Mouse (Mus musculus): ENCODE measurements around the gene Trib3. TPM values are rescaled to one million over a fixed set of nuclear protein-coding genes. Genes with fewer than 3 reads are reported as not detected.

Gene Trib3
- total and polyA plus RNA-seq, 2 experiments from 2014 or later, result 3.4 to 4.2 TPM

DNA sequence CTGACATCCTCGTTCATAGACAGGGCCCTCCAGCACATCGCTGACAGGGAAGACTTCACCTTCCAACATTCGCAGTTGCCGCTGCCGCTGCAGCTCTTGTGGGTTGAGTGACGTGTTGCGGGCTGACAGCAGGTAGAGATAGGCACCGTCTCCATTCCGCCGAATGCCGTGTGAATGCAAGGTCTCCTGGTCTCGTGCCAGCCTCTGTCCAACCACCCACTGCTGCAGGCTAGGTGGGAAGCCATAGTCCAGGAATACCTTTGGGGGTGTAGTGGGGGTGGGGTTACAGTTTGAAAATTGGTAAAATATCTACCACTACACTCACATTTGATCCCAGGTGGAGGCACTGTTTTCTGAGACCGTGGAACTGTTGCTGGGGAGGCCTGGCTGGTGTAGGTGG lies 17.7 kb downstream of the Trib3 start:
- TF ChIP-seq CTCF (IDR thresholded peaks at IDR 0.05), result no peak
- no peak for ATAC-seq (ENCODE audit: low FRiP score)

DNA sequence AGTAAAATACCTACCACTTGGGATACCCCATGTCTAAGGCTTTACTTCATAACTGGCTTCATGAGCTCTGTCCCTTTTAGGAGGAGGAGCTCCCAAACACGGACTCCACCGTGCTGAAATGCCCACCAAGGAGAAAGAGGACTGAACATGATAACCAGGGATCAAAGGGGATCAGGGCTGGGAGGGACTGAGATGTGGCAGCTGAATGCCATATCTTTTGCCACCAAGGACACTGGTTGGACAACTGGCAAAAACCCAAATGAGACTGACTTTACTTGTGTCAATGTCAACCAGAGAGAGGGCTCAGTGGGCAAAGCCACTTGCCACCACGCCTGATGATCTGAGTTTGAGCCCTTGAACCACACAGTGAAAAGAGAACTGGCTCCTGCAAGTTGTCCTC lies 19.0 kb downstream of the Trib3 start:
- Histone ChIP-seq H3K9ac (replicated peaks; ENCODE audit: low read length, poor library complexity, severe bottlenecking) (no peak overlapping the region), H3K4me3 (ENCODE audit: low read depth, low read length) (no peak overlapping the region), H3K27ac (ENCODE audit: low read depth, low read length) (no peak overlapping the region), H3K9me3 (ENCODE audit: low read length) (no peaks in the 10 kb centered on the region), H3K36me3 (ENCODE audit: insufficient read depth, low read length) (peaks cover 73% of the 10 kb centered on the region), H3K27me3 (ENCODE audit: insufficient read depth, low read length) (no peaks in the 10 kb centered on the region), H3K4me2 (ENCODE audit: low read depth, low read length, poor library complexity, severe bottlenecking) (no peak overlapping the region), H3K4me1 (ENCODE audit: insufficient read depth, low read length) (no peaks in the 10 kb centered on the region)
- ATAC-seq (ENCODE audit: low FRiP score) (no peak), DNase-seq (ENCODE audit: low spot score) (no peak)
- WGBS, result 83% methylated on average over 3 of the region's 3 CpGs
- no peak for TF ChIP-seq CTCF (IDR thresholded peaks at IDR 0.05)

More for the DNA sequence above, 17.7 kb downstream of the Trib3 start:
- Histone ChIP-seq H3K4me1 (ENCODE audit: insufficient read depth, low read length) (peaks cover 4% of the 10 kb centered on the region), H3K27ac (ENCODE audit: low read depth, low read length) (no peak overlapping the region), H3K4me2 (ENCODE audit: low read depth, low read length, poor library complexity, severe bottlenecking) (no peak overlapping the region), H3K9ac (replicated peaks; ENCODE audit: low read length, poor library complexity, severe bottlenecking) (no peak overlapping the region), H3K4me3 (ENCODE audit: low read depth, low read length) (no peak overlapping the region), H3K36me3 (ENCODE audit: insufficient read depth, low read length) (peaks cover 66% of the 10 kb centered on the region), H3K27me3 (ENCODE audit: insufficient read depth, low read length) (no peaks in the 10 kb centered on the region), H3K9me3 (ENCODE audit: low read length) (no peaks in the 10 kb centered on the region)
- no peak for DNase-seq (ENCODE audit: low spot score)
- 94% methylated on average over 13 of the region's 13 CpGs for WGBS

DNA sequence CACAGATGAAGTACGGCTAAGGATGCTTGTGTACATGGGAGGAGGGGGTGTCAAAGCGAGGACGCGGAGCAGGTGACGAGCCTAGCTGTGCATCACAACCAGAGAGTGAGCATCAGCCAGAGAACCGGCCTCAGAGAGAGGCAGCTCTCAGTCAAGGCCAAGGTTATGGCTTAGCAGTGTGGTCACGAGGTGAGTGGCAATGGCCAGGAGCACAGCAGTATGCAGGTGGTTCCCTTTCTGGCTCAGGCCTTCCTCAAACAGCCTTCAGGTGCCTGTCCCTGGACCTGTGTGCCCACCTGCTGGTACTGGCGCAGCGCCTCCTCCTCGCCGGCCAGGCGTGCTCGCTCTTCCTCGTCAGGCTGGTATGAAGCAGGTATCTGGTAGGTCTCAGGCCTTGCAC lies 19.9 kb downstream of the Trib3 start:
- no peak overlapping the region for H3K4me2 ChIP-seq (ENCODE audit: low read depth, low read length, poor library complexity, severe bottlenecking)
- no peak for TF ChIP-seq CTCF (IDR thresholded peaks at IDR 0.05)
- H3K9ac ChIP-seq (replicated peaks; ENCODE audit: low read length, poor library complexity, severe bottlenecking), result no peak overlapping the region
- DNase-seq (ENCODE audit: low spot score) (no peak), ATAC-seq (ENCODE audit: low FRiP score) (no peak)
- no peaks in the 10 kb centered on the region for H3K27me3 ChIP-seq (ENCODE audit: insufficient read depth, low read length)
- H3K27ac ChIP-seq (ENCODE audit: low read depth, low read length), result no peak overlapping the region
- H3K4me3 ChIP-seq (ENCODE audit: low read depth, low read length), result no peak overlapping the region
- H3K4me1 ChIP-seq (ENCODE audit: insufficient read depth, low read length), result no peaks in the 10 kb centered on the region
- peaks cover 69% of the 10 kb centered on the region for H3K36me3 ChIP-seq (ENCODE audit: insufficient read depth, low read length)
- no peaks in the 10 kb centered on the region for H3K9me3 ChIP-seq (ENCODE audit: low read length)
- WGBS, result 97% methylated on average over 14 of the region's 14 CpGs

DNA sequence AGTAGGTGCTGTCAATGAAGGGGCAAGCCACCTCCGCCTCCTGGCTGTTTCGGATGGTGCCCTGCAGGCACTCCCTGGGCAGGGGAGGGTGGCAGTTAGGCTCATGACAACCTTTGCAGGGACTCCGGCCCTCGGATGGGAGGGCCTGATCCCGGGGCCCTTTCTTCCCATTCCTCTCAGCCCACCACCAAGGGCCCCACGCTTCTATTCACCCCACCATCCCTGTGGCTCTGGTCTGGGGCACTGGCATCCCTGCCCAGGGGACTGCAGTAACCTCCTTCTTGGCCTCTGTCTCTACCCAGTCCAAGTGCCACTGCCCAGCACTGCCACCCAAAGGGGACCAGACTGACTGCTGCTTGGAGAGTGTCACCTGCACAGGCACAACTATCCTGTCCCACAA lies 21.6 kb downstream of the Trib3 start:
- Histone ChIP-seq H3K4me3 (ENCODE audit: low read depth, low read length) (no peak overlapping the region), H3K4me1 (ENCODE audit: insufficient read depth, low read length) (no peaks in the 10 kb centered on the region), H3K4me2 (ENCODE audit: low read depth, low read length, poor library complexity, severe bottlenecking) (no peak overlapping the region), H3K27ac (ENCODE audit: low read depth, low read length) (no peak overlapping the region), H3K9me3 (ENCODE audit: low read length) (no peaks in the 10 kb centered on the region), H3K27me3 (ENCODE audit: insufficient read depth, low read length) (no peaks in the 10 kb centered on the region), H3K9ac (replicated peaks; ENCODE audit: low read length, poor library complexity, severe bottlenecking) (no peak overlapping the region), H3K36me3 (ENCODE audit: insufficient read depth, low read length) (peaks cover 73% of the 10 kb centered on the region)
- DNase-seq (ENCODE audit: low spot score) (no peak), ATAC-seq (ENCODE audit: low FRiP score) (no peak)
- TF ChIP-seq CTCF (IDR thresholded peaks at IDR 0.05), result no peak
- 96% methylated on average over 6 of the region's 6 CpGs for WGBS

GRCm38 (mm10) chr2:152321558-152321957 lies 22.3 kb downstream of the Trib3 start:
- Histone ChIP-seq H3K27me3 (ENCODE audit: insufficient read depth, low read length) (no peaks in the 10 kb centered on the region), H3K9ac (replicated peaks; ENCODE audit: low read length, poor library complexity, severe bottlenecking) (no peak overlapping the region), H3K36me3 (ENCODE audit: insufficient read depth, low read length) (peaks cover 71% of the 10 kb centered on the region), H3K4me3 (ENCODE audit: low read depth, low read length) (no peak overlapping the region), H3K4me1 (ENCODE audit: insufficient read depth, low read length) (no peaks in the 10 kb centered on the region), H3K4me2 (ENCODE audit: low read depth, low read length, poor library complexity, severe bottlenecking) (no peak overlapping the region), H3K9me3 (ENCODE audit: low read length) (no peaks in the 10 kb centered on the region), H3K27ac (ENCODE audit: low read depth, low read length) (no peak overlapping the region)
- TF ChIP-seq CTCF (IDR thresholded peaks at IDR 0.05), result no peak
- WGBS, result 93% methylated on average over 5 of the region's 5 CpGs
- no peak for DNase-seq (ENCODE audit: low spot score)
- no peak for ATAC-seq (ENCODE audit: low FRiP score)

DNA sequence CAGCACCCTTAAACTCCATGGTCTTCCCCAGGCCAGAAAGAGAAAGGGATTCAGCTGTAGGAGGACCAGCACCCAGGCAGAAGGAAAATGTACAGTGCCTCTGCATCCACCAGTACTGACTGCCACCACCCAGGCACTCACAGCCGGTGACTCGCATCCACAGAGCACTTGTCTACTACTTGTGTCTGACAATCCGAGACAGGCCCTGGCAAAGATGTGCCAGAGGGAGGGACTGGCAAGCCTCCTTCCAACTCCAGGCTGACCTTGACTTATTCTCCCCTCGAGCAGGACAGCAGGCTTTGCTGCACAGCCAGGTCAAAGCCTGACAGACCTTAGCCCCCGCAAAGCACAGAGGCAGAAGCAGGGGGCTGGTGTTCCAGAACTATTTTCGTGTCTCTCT lies 26.8 kb downstream of the Trib3 start:
- Histone ChIP-seq H3K9ac (replicated peaks; ENCODE audit: low read length, poor library complexity, severe bottlenecking) (no peak overlapping the region), H3K4me1 (ENCODE audit: insufficient read depth, low read length) (no peaks in the 10 kb centered on the region), H3K27ac (ENCODE audit: low read depth, low read length) (no peak overlapping the region), H3K4me3 (ENCODE audit: low read depth, low read length) (no peak overlapping the region), H3K27me3 (ENCODE audit: insufficient read depth, low read length) (no peaks in the 10 kb centered on the region), H3K9me3 (ENCODE audit: low read length) (no peaks in the 10 kb centered on the region), H3K36me3 (ENCODE audit: insufficient read depth, low read length) (peaks cover 59% of the 10 kb centered on the region), H3K4me2 (ENCODE audit: low read depth, low read length, poor library complexity, severe bottlenecking) (no peak overlapping the region)
- WGBS, result 91% methylated on average over 6 of the region's 6 CpGs
- DNase-seq (ENCODE audit: low spot score), result no peak
- no peak for ATAC-seq (ENCODE audit: low FRiP score)
- no peak for TF ChIP-seq CTCF (IDR thresholded peaks at IDR 0.05)
